Mouse (Mus musculus) hindbrain, embryonic 10.5 days (tissue): ENCODE data around the gene Dll4. TPM values are rescaled to one million over a fixed set of nuclear protein-coding genes. Genes with fewer than 3 reads are reported as not detected.

Source experiments
- DNase-seq: peaks from one replicate; pipeline ENCODE4 v3.0.0-alpha.2; 2017; ENCODE audit warnings: low spot score
- H3K27ac ChIP-seq: fragments of 300-500 bp; sonication (generic); 2 replicates; pipeline ENCODE4 v1.5.1; 2016; ENCODE audit warnings: mild to moderate bottlenecking, moderate library complexity
- H3K27me3 ChIP-seq: fragments of 300-500 bp; sonication (generic); 2 replicates; pipeline ENCODE4 v1.6.1; 2016; ENCODE audit warnings: mild to moderate bottlenecking; ENCODE audit not compliant: poor library complexity, insufficient read depth, severe bottlenecking
- H3K36me3 ChIP-seq: fragments of 300-500 bp; sonication (generic); 2 replicates; pipeline ENCODE4 v1.6.1; 2016; ENCODE audit warnings: mild to moderate bottlenecking, moderate library complexity
- H3K4me1 ChIP-seq: fragments of 300-500 bp; sonication (generic); replicated peaks from 2 replicates; pipeline ENCODE4 v1.6.1; 2016; ENCODE audit warnings: mild to moderate bottlenecking
- H3K4me3 ChIP-seq: fragments of 300-500 bp; sonication (generic); 2 replicates; pipeline ENCODE4 v1.5.1; 2016; ENCODE audit warnings: mild to moderate bottlenecking, moderate library complexity
- H3K9me3 ChIP-seq: fragments of 300-500 bp; sonication (generic); 2 replicates; pipeline ENCODE4 v1.6.1; 2016; ENCODE audit warnings: mild to moderate bottlenecking, moderate library complexity
- WGBS: fragments of 180-500 bp; shearing (Covaris S2); methylation state at CpG from one replicate; pipeline ENCODE4 v1.1.7; 2016; 5-methylcytosine and 5-hydroxymethylcytosine counted together
- polyA plus RNA-seq: library from polyadenylated mRNA; unstranded; fragments of >200 nt; fragmentation: Nextera tagmentation; extraction: Ambion mirVana; gene quantifications from 2 replicates; pipeline ENCODE4 v1.2.1, GENCODE M21; 2016

The Dll4 gene
- polyA plus RNA-seq, 1 experiment from 2014 or later: 4.7 TPM

DNA sequence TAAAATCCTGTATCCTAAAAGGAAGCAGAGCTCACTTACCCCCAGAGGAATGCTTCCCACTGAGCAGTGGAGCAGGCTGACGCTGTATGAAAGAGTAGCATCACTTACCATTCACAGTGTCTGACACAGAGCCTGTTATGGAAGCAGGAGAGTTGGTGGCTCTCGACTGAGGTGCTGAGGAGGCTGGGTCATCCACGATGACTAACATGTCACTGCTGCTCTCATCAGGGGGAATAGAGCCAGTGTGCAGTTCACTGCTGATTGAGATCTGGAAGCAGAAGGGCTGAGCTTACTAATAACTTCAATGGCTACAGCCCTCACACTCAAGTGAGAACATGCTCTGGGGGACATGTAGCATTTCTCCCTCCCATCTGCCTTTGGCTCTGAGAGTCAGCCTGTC is 53.9 kb downstream of the Dll4 start:
- 88% methylated on average over 3 of the region's 3 CpGs for WGBS

More for the DNA sequence above, 53.9 kb downstream of the Dll4 start:
- Histone ChIP-seq H3K4me3 (no peak overlapping the region), H3K27me3 (no peaks in the 10 kb centered on the region), H3K4me1 (no peaks in the 10 kb centered on the region), H3K9me3 (no peaks in the 10 kb centered on the region), H3K27ac (no peak overlapping the region), H3K36me3 (peaks cover 94% of the 10 kb centered on the region)
- no peak for DNase-seq

Other genes with a start within 250 kb of the Dll4 start
- 61.6 and 87.3 TPM in 2 replicates for gene Rad51, start 213.0 kb upstream of the Dll4 start, polyA plus RNA-seq
- 43.6 and 48.1 TPM in 2 replicates for gene Rmdn3, start 168.8 kb upstream of the Dll4 start, polyA plus RNA-seq
- 3.3 and 6.1 TPM in 2 replicates for gene Gchfr, start 158.0 kb upstream of the Dll4 start, polyA plus RNA-seq
- gene Gm14137, start 151.3 kb upstream of the Dll4 start, polyA plus RNA-seq: 0.75 and 0.85 TPM in 2 replicates
- 52.2 and 57.4 TPM in 2 replicates for gene Zfyve19, start 117.2 kb upstream of the Dll4 start, polyA plus RNA-seq
- 22.9 and 24.9 TPM in 2 replicates for gene Dnajc17, start 117.0 kb upstream of the Dll4 start, polyA plus RNA-seq
- not detected in 2 replicates for gene Ppp1r14d, start 95.9 kb upstream of the Dll4 start, polyA plus RNA-seq
- gene Spint1, start 88.4 kb upstream of the Dll4 start, polyA plus RNA-seq: 5.4 and 8.2 TPM in 2 replicates
- 1.2 and 3.8 TPM in 2 replicates for gene Rhov, start 54.5 kb upstream of the Dll4 start, polyA plus RNA-seq
- 23.1 and 26.7 TPM in 2 replicates for gene Vps18, start 37.0 kb upstream of the Dll4 start, polyA plus RNA-seq
- gene Chac1, start 25.4 kb downstream of the Dll4 start, polyA plus RNA-seq: 0.67 and 0.81 TPM in 2 replicates
- 3.0 and 3.7 TPM in 2 replicates for gene Ino80, start 151.9 kb downstream of the Dll4 start, polyA plus RNA-seq
- 0.35 and 0.78 TPM in 2 replicates for gene Exd1, start 221.8 kb downstream of the Dll4 start, polyA plus RNA-seq
- gene Chp1, start 221.9 kb downstream of the Dll4 start, polyA plus RNA-seq: 52.2 and 52.9 TPM in 2 replicates